ENCODE assay signal across 10 mouse cellular contexts in genomic region chr7:63085954-63086353, GRCm38 (mm10).
"Had no signal": no experiment of that assay in that cellular context is flagged by ENCODE, and none has a peak within 500 bp of the region (broad histone marks: within the 10 kb centered on the region; RNA-seq: fewer than 3 reads in every experiment).

No protein-coding gene starts in this region.

- DNase-seq: lung, adult 18-20 months; lung, embryonic 14.5 days; lung, postnatal 10 days; lung, postnatal 4 days; midbrain, embryonic 14.5 days; retina, postnatal 1 day; spleen, adult 18-20 months; thymus, adult 2 months; thymus, postnatal 25 days; thymus, postnatal 4 days had no signal
